9 mouse cellular contexts compared by ENCODE assay signal in the genomic region with DNA sequence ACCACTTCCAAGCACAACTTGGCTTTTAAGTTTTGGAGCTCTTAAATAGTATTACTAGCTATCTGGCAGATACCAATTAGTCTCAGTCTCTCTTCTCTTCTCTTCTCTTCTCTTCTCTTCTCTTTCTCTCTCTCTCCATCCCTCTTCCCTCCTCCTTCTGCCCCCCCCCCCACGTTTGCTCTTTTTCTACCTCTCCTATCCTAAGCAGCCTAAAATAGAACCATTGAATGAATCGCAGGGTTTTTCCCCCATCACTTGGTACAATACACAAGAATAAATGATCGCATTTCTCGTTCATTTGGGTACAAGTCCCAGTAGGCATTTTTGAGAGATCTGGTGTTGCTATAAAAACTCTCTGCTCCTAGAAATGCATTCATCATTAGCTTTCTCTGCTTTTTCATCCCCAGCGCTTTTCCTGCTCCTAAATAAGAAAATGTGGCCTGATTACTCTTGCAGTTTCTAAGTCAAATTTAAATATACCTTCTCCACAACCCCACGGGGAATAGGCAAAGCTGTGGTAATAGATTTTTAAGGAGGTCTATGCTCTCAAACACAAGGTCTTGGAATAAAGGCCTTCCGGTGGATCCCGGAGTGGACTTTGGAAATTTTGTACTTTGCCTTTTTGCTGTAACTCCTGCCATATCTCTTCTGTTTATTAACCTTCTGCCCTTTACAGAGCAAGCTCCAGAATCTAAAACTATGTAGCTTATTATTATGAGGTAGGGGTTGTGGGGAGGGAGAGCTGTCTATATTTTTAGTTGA. TPM values are rescaled to one million over a fixed set of nuclear protein-coding genes. Genes with fewer than 3 reads are reported as not detected.
A peak's percentile ranks its signal among the peaks of the same experiment; 100 is the strongest.
DNase-seq lines count a peak whose midpoint lies in the region; ATAC-seq and TF ChIP-seq lines count a peak whose summit lies in the region.
"Had no signal": no experiment of that assay in that cellular context is flagged by ENCODE, and none has a peak within 500 bp of the region (broad histone marks: within the 10 kb centered on the region; RNA-seq: fewer than 3 reads in every experiment).

No protein-coding gene starts in this region.

- TF ChIP-seq POLR2A in brain, embryonic 14.5 days (IDR thresholded peaks at IDR 0.05; ENCODE audit: borderline replicate concordance, extremely low read depth, insufficient read depth, insufficient read length, poor library complexity, severe bottlenecking), result no peak

- no peaks in the 10 kb centered on the region for H3K27me3 ChIP-seq in intestine, embryonic 14.5 days (replicated peaks; ENCODE audit: control insufficient read depth, insufficient read depth, low read length)
- H3K27me3 ChIP-seq in midbrain, embryonic 13.5 days, result no peaks in the 10 kb centered on the region

- peak overlapping the region; percentile 74 for H3K9ac ChIP-seq in intestine, embryonic 14.5 days (ENCODE audit: low read length)
- H3K9ac ChIP-seq in midbrain, embryonic 13.5 days (replicated peaks), result peak overlapping the region; percentile 47; the same call in 1 of the 2 replicates

- peaks cover 21% of the 10 kb centered on the region for H3K4me1 ChIP-seq in intestine, embryonic 14.5 days (replicated peaks; ENCODE audit: control insufficient read depth, insufficient read depth, low read length)
- peaks cover 31% of the 10 kb centered on the region for H3K4me1 ChIP-seq in midbrain, embryonic 13.5 days (replicated peaks)

- H3K36me3 ChIP-seq in intestine, embryonic 14.5 days (ENCODE audit: control insufficient read depth, insufficient read depth, low read length), result no peaks in the 10 kb centered on the region
- H3K36me3 ChIP-seq in midbrain, embryonic 13.5 days, result no peaks in the 10 kb centered on the region

- peak overlapping the region; percentile 91 for H3K27ac ChIP-seq in gastrocnemius, adult 2 months
- H3K27ac ChIP-seq in intestine, embryonic 14.5 days (ENCODE audit: low read depth), result peak overlapping the region; percentile 89
- H3K27ac ChIP-seq in midbrain, embryonic 13.5 days, result no peak overlapping the region

- intact Hi-C loops in gastrocnemius, adult 2 months (cut with DNase I), result loop anchor here (2.0 to 10.0 kb wide), 2 partner anchors 28 to 198 kb away; partner anchors contain the start of gene Riox1
- intact Hi-C loops in left cerebral cortex, postnatal 36 days (cut with DNase I), result loop anchor here (5.0 kb wide), 1 partner anchor 71 kb away; no protein-coding TSS in a partner anchor

- peak overlapping the region; percentile 58 for H3K4me2 ChIP-seq in intestine, embryonic 14.5 days (ENCODE audit: low read length)
- H3K4me2 ChIP-seq in midbrain, embryonic 13.5 days (replicated peaks), result peak overlapping the region; percentile 56

- WGBS in intestine, embryonic 14.5 days, result 22% methylated on average over 8 of the region's 8 CpGs
- 36% methylated on average over 8 of the region's 8 CpGs for WGBS in midbrain, embryonic 13.5 days

- no peak for DNase-seq in gastrocnemius, adult 2 months
- DNase-seq in gastrocnemius, adult 8-10 months (ENCODE audit: low spot score in 2 of 2), result no peak
- DNase-seq in brain, embryonic 14.5 days (ENCODE audit: low read depth), result peak; percentile 19
- DNase-seq in intestine, embryonic 14.5 days (ENCODE audit: low spot score), result no peak
- no peak for DNase-seq in frontal cortex, adult 2 months (ENCODE audit: extremely low spot score in 1 of 2, low spot score in 1 of 2)
- no peak for DNase-seq in left cerebral cortex, postnatal 36 days (ENCODE audit: low spot score in 2 of 2)
- DNase-seq in B cell, adult 2 months, result no peak
- DNase-seq: gastrocnemius, postnatal 14 days had no signal

- TF ChIP-seq CTCF in gastrocnemius, adult 2 months (IDR thresholded peaks at IDR 0.05), result no peak
- TF ChIP-seq CTCF in brain, embryonic 14.5 days (IDR thresholded peaks at IDR 0.05; ENCODE audit: borderline replicate concordance, extremely low read depth, insufficient read depth, insufficient read length), result no peak

- H3K9me3 ChIP-seq in intestine, embryonic 14.5 days (ENCODE audit: control insufficient read depth, low read length), result no peaks in the 10 kb centered on the region
- no peaks in the 10 kb centered on the region for H3K9me3 ChIP-seq in midbrain, embryonic 13.5 days

- ATAC-seq in intestine, embryonic 14.5 days (replicated peaks; ENCODE audit: low FRiP score, low TSS enrichment, low read depth), result no peak
- no peak for ATAC-seq in midbrain, embryonic 13.5 days

- H3K4me3 ChIP-seq in gastrocnemius, adult 2 months, result peak overlapping the region; percentile 99
- peak overlapping the region; percentile 87 for H3K4me3 ChIP-seq in intestine, embryonic 14.5 days (ENCODE audit: low read depth, low read length)
- peak overlapping the region; percentile 88 for H3K4me3 ChIP-seq in midbrain, embryonic 13.5 days (replicated peaks)

RNA-seq across cellular contexts. Expression of gene Numb, which starts 1.2 kb away (rescaled TPM):
- 10 to 100 TPM; 16.8 to 21.3 TPM for total RNA-seq in gastrocnemius, adult 2 months (2021)
- 10 to 100 TPM; 14.0 to 18.2 (median 16.4) TPM for total RNA-seq in gastrocnemius, adult 8-10 months (2022)
- polyA plus RNA-seq in brain, embryonic 14.5 days (2012; rRNA removed), result 36.7 and 44.7 TPM in 2 replicates
- polyA plus RNA-seq in intestine, embryonic 14.5 days (2014; fragmentation: Nextera tagmentation; extraction: Ambion mirVana), result 30.1 and 32.2 TPM in 2 replicates
- 22.1 and 23.6 TPM in 2 replicates for polyA plus RNA-seq in midbrain, embryonic 13.5 days (2015; fragmentation: Nextera tagmentation; extraction: Ambion mirVana)
- polyA plus RNA-seq in frontal cortex, adult 2 months (2012; rRNA removed), result 71.7 and 73.3 TPM in 2 replicates
- total RNA-seq in left cerebral cortex, postnatal 36 days (2021), result 10 to 100 TPM; 59.4 to 76.9 TPM

RNA-seq across cellular contexts. Expression of gene Riox1, which starts 27.5 kb away (rescaled TPM):
- 1 to 10 TPM; 3.3 to 4.2 TPM for total RNA-seq in gastrocnemius, adult 2 months (2021)
- 1 to 10 TPM; 2.8 to 4.0 (median 3.3) TPM for total RNA-seq in gastrocnemius, adult 8-10 months (2022)
- 16.4 and 19.2 TPM in 2 replicates for polyA plus RNA-seq in brain, embryonic 14.5 days (2012; rRNA removed)
- 13.0 and 17.2 TPM in 2 replicates for polyA plus RNA-seq in intestine, embryonic 14.5 days (2014; fragmentation: Nextera tagmentation; extraction: Ambion mirVana)
- polyA plus RNA-seq in midbrain, embryonic 13.5 days (2015; fragmentation: Nextera tagmentation; extraction: Ambion mirVana), result 9.1 and 12.1 TPM in 2 replicates
- polyA plus RNA-seq in frontal cortex, adult 2 months (2012; rRNA removed), result 11.5 and 12.0 TPM in 2 replicates
- 10 to 100 TPM; 14.7 to 20.1 TPM for total RNA-seq in left cerebral cortex, postnatal 36 days (2021)
